32 mouse cellular contexts compared by ENCODE assay signal in the genomic region with DNA sequence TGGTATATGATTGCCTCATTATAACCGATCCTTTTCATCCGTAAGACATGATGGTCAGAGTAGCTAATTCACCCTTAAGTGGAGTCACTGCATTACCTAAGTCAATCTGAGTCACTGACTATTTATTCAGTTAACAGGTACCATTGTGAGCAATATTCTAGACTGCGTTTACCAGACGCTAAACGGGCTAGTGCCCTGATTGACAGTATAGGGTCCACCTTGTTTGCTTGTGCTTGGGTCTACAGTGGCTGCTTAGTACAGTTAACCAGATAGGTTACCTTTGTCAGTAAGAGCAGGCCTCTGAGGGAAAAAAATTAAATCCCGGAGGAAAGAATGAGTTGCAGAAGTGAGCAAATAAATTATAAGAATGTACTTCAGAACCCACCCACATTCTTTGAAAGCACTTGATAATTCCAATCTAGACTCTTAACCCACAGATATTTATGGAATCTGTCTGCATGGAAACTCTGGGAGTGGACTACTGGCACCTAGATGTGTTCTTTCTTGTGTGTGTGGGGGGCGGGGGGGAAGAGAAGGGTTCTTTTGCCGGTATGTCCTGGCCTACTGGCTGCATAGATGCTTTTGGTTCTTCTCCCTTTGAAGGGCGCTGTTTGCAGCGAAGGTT.
A peak's percentile ranks its signal among the peaks of the same experiment; 100 is the strongest.
DNase-seq lines count a peak whose midpoint lies in the region; ATAC-seq lines count a peak whose summit lies in the region.
"Had no signal": no experiment of that assay in that cellular context is flagged by ENCODE, and none has a peak within 500 bp of the region (broad histone marks: within the 10 kb centered on the region; RNA-seq: fewer than 3 reads in every experiment).

No protein-coding gene starts in this region.

- peak overlapping the region; percentile 59 for H3K27ac ChIP-seq in heart, embryonic 15.5 days
- H3K27ac ChIP-seq in heart, embryonic 10.5 days: no peak overlapping the region
- H3K27ac ChIP-seq: embryonic facial prominence, embryonic 12.5 days; forebrain, embryonic 12.5 days; gastrocnemius, adult 2 months; hindbrain, embryonic 13.5 days; limb, embryonic 13.5 days; liver, embryonic 12.5 days; macrophage; midbrain, embryonic 10.5 days; neural tube, embryonic 13.5 days had no signal

- 66% methylated on average over 10 of the region's 10 CpGs for WGBS in heart, embryonic 15.5 days
- WGBS in heart, embryonic 10.5 days: 89% methylated on average over 10 of the region's 10 CpGs

- no peak overlapping the region for H3K9ac ChIP-seq in heart, embryonic 15.5 days
- H3K9ac ChIP-seq: embryonic facial prominence, embryonic 12.5 days; forebrain, embryonic 12.5 days; hindbrain, embryonic 13.5 days; limb, embryonic 13.5 days; liver, embryonic 12.5 days; neural tube, embryonic 13.5 days had no signal

- ATAC-seq in heart, embryonic 15.5 days (replicated peaks; ENCODE audit: insufficient number of reproducible peaks, insufficient read depth, low FRiP score, low read depth): peak; percentile 64; the same call in 1 of the 2 replicates
- ATAC-seq in megakaryocyte-erythroid progenitor cell, adult 5-6 weeks (replicated peaks; ENCODE audit: low FRiP score, low TSS enrichment, poor library complexity, severe bottlenecking): no peak
- ATAC-seq: liver, embryonic 12.5 days; midbrain, embryonic 16.5 days had no signal

- H3K36me3 ChIP-seq in heart, embryonic 15.5 days: no peaks in the 10 kb centered on the region
- no peaks in the 10 kb centered on the region for H3K36me3 ChIP-seq in heart, embryonic 10.5 days
- H3K36me3 ChIP-seq: embryonic facial prominence, embryonic 12.5 days; forebrain, embryonic 12.5 days; G1E; hindbrain, embryonic 13.5 days; limb, embryonic 13.5 days; liver, embryonic 12.5 days; midbrain, embryonic 10.5 days; neural tube, embryonic 13.5 days had no signal

- H3K27me3 ChIP-seq in heart, embryonic 15.5 days: no peaks in the 10 kb centered on the region
- no peaks in the 10 kb centered on the region for H3K27me3 ChIP-seq in heart, embryonic 10.5 days (ENCODE audit: insufficient read depth, poor library complexity, severe bottlenecking)
- H3K27me3 ChIP-seq: CH12.LX; embryonic facial prominence, embryonic 12.5 days; forebrain, embryonic 12.5 days; hindbrain, embryonic 13.5 days; limb, embryonic 13.5 days; liver, embryonic 12.5 days; neural tube, embryonic 13.5 days had no signal

- no peak overlapping the region for H3K4me2 ChIP-seq in heart, embryonic 15.5 days
- H3K4me2 ChIP-seq: embryonic facial prominence, embryonic 12.5 days; forebrain, embryonic 12.5 days; hindbrain, embryonic 13.5 days; limb, embryonic 13.5 days; liver, embryonic 12.5 days; neural tube, embryonic 13.5 days had no signal

- H3K4me3 ChIP-seq in heart, embryonic 15.5 days: no peak overlapping the region
- no peak overlapping the region for H3K4me3 ChIP-seq in heart, embryonic 10.5 days
- H3K4me3 ChIP-seq: embryonic facial prominence, embryonic 12.5 days; erythroblast, embryonic 14.5 days; forebrain, embryonic 12.5 days; gastrocnemius, adult 2 months; hindbrain, embryonic 13.5 days; limb, embryonic 13.5 days; liver, embryonic 12.5 days; midbrain, embryonic 10.5 days; myocyte; neural tube, embryonic 13.5 days had no signal

- H3K4me1 ChIP-seq in heart, embryonic 15.5 days (replicated peaks): peaks cover 16% of the 10 kb centered on the region
- H3K4me1 ChIP-seq in heart, embryonic 10.5 days: peaks cover 8% of the 10 kb centered on the region; the same call in 1 of the 2 replicates
- H3K4me1 ChIP-seq: embryonic facial prominence, embryonic 12.5 days; forebrain, embryonic 12.5 days; hindbrain, embryonic 13.5 days; limb, embryonic 13.5 days; liver, embryonic 12.5 days; midbrain, embryonic 10.5 days; neural tube, embryonic 13.5 days had no signal

- no peak for DNase-seq in heart, embryonic 10.5 days (ENCODE audit: low spot score)
- peak; percentile 17 to 22 for DNase-seq in lung, adult 18-20 months
- no peak for DNase-seq in lung, postnatal 4 days
- DNase-seq in NIH3T3 (ENCODE audit: low read depth): peak; percentile 41
- DNase-seq in lung, postnatal 36 days: peak; percentile 60
- DNase-seq in thymus, postnatal 4 days: no peak
- DNase-seq: adrenal gland, postnatal 10 days; B cell, adult 2 months; cerebellum, adult 2 months; cerebellum, postnatal 25 days; gastrocnemius, adult 2 months; kidney, adult 11 months; kidney, postnatal 36 days; retina, postnatal 1 day; right cerebral cortex, postnatal 25 days; spleen, adult 18-20 months; thymus, adult 18-20 months had no signal

- no peaks in the 10 kb centered on the region for H3K9me3 ChIP-seq in heart, embryonic 15.5 days (replicated peaks)
- no peaks in the 10 kb centered on the region for H3K9me3 ChIP-seq in heart, embryonic 10.5 days
- H3K9me3 ChIP-seq: embryonic facial prominence, embryonic 12.5 days; forebrain, embryonic 12.5 days; hindbrain, embryonic 13.5 days; limb, embryonic 13.5 days; liver, embryonic 12.5 days; midbrain, embryonic 10.5 days; neural tube, embryonic 13.5 days had no signal

Comparison
In these comparisons a context has a peak if more than half of its experiments do, and no peak if none do; other contexts are left out.
1. DNase-seq: peak in lung, adult 18-20 months (2 of 2), NIH3T3 (single experiment) and lung, postnatal 36 days (single experiment); none in heart, embryonic 10.5 days (single experiment), lung, postnatal 4 days (0 of 2) and thymus, postnatal 4 days (single experiment).